Mouse (Mus musculus) ES-Bruce4 (cell line): ENCODE results near the gene Filip1. TPM values are rescaled to one million over a fixed set of nuclear protein-coding genes. Genes with fewer than 3 reads are reported as not detected.
"Not testable (repeated sequence)": the region's sequence is repeated elsewhere in the genome, so short reads cannot be mapped to it uniquely, and the experiment has no call there.

Experiments
- H3K27ac ChIP-seq: 2 replicates; pipeline ENCODE4 v1.5.1; 2012; ENCODE audit warnings: low read length, inconsistent platforms; ENCODE audit not compliant: insufficient read depth
- H3K27me3 ChIP-seq: 2 replicates; pipeline ENCODE4 v1.6.1; 2012; ENCODE audit warnings: mild to moderate bottlenecking, low read length, inconsistent platforms; ENCODE audit not compliant: control insufficient read depth, poor library complexity, insufficient read depth, severe bottlenecking
- H3K36me3 ChIP-seq: 2 replicates; pipeline ENCODE4 v1.6.1; 2012; ENCODE audit warnings: inconsistent platforms, mild to moderate bottlenecking, low read length, moderate library complexity; ENCODE audit not compliant: control insufficient read depth, poor library complexity, insufficient read depth, severe bottlenecking
- H3K4me1 ChIP-seq: one replicate; pipeline ENCODE4 v1.8.1; 2011; ENCODE audit warnings: low read length; ENCODE audit not compliant: control insufficient read depth, insufficient read depth
- H3K4me3 ChIP-seq: 2 replicates; pipeline ENCODE4 v1.5.1; 2011; ENCODE audit warnings: low read depth, mild to moderate bottlenecking, low read length
- H3K9ac ChIP-seq: 2 replicates; pipeline ENCODE4 v1.6.1; 2012; ENCODE audit warnings: low read depth, mild to moderate bottlenecking, inconsistent platforms; ENCODE audit not compliant: poor library complexity, severe bottlenecking
- H3K9me3 ChIP-seq: replicated peaks from 2 replicates; pipeline ENCODE4 v1.6.1; 2012; ENCODE audit warnings: mild to moderate bottlenecking, low read length, inconsistent platforms; ENCODE audit not compliant: control insufficient read depth, poor library complexity, insufficient read depth, severe bottlenecking
- CTCF ChIP-seq: IDR thresholded peaks from one replicate; pipeline ENCODE4 v1.8.1; 2011; ENCODE audit warnings: low read depth, low read length
- EP300 ChIP-seq: IDR thresholded peaks from 2 replicates; pipeline ENCODE4 v1.6.1; 2011; ENCODE audit warnings: low read depth, low read length; ENCODE audit not compliant: insufficient read depth
- POLR2A ChIP-seq: IDR thresholded peaks from one replicate; pipeline ENCODE4 v1.8.1; 2011; ENCODE audit warnings: low read length; ENCODE audit not compliant: insufficient read depth
- polyA plus RNA-seq: library from polyadenylated mRNA; stranded (reverse); fragments of >200 nt; gene quantifications from 2 replicates; pipeline ENCODE4 v1.2.4, GENCODE M21; 2011; ENCODE audit warnings: low read depth; ENCODE audit not compliant: missing spikeins, insufficient read depth, insufficient read length

Gene Filip1
- not detected in 2 replicates for polyA plus RNA-seq

DNA sequence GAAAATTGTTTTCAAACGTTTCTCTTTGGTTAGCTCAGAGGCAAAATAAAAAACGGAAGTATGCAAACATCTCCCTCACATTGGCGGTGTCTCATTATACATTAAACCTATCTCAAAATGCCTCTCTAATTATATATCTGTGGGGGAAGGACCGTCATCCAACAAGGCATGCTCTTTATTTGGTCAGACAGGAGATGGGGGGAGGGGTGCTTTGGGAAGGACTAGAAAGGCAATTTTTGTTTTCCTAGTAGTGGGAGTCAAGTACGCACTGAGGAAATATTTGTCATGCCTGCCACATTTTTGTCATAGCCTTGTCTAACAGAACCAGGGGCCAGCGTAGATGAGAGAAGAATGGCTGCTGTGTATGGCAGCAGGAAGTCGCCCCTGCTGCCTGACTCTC is at the start of gene Filip1:
TSS of gene Filip1 (minus strand) at position 101 of the 400 bp plus-strand sequence.
- no peaks in the 10 kb centered on the region for H3K36me3 ChIP-seq
- no peak within 1 kb of the TSS for H3K4me3 ChIP-seq
- no peaks in the 10 kb centered on the region for H3K27me3 ChIP-seq
- H3K27ac ChIP-seq: no peak within 1 kb of the TSS
- H3K9ac ChIP-seq: no peak within 1 kb of the TSS
- TF ChIP-seq POLR2A (no peak), EP300 (no peak), CTCF (no peak)
- no peaks in the 10 kb centered on the region for H3K4me1 ChIP-seq
- H3K9me3 ChIP-seq: no peaks in the 10 kb centered on the region

DNA sequence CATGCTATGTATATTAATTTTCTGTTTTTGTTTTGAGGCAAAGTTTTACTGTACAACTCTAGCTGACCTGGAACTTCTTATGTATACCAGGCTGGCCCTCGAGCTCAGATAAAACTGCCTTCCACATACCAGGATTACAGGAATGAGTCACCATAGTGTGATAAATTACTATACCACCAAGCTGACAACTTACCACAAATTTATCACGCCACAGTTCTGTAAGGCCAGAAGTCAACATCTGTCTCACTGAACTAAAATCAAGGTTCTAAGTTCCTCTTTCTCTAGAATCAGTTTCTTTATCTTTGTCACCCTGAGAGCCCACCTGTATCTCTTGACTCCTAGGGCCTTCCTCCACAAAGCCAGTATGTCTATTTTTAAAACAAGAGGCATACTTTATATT is 45.0 kb upstream of the Filip1 start:
- Histone ChIP-seq H3K9me3 (peaks cover 9% of the 10 kb centered on the region; the same call in 1 of the 2 replicates), H3K27ac (no peak overlapping the region), H3K27me3 (no peaks in the 10 kb centered on the region), H3K9ac (no peak overlapping the region), H3K4me3 (no peak overlapping the region), H3K36me3 (no peaks in the 10 kb centered on the region), H3K4me1 (no peaks in the 10 kb centered on the region)
- TF ChIP-seq POLR2A (no peak), CTCF (no peak), EP300 (no peak)

DNA sequence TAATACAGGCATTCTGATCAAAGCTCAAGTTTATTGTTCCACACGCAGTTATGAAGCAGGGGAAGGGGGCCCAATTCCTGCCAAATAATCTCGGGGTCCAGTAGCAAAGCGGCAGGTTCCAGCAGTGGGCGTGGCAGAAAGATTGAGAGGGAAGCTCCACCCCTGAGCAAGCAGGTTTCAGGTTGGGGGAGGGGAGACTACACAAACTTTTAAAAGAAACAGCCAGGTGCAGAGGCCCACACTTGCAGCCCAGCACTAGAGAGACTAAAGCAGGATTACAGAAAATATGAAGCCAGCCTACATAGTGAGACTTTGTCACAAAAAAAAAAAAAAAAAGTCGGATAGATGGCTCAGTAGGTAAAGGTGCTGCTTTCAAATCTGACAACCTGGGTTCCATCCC is 40.3 kb upstream of the Filip1 start:
- Histone ChIP-seq H3K27ac (no peak overlapping the region), H3K9ac (no peak overlapping the region), H3K9me3 (peaks cover 12% of the 10 kb centered on the region), H3K4me3 (no peak overlapping the region), H3K36me3 (no peaks in the 10 kb centered on the region), H3K4me1 (no peaks in the 10 kb centered on the region), H3K27me3 (no peaks in the 10 kb centered on the region)
- TF ChIP-seq EP300 (no peak), CTCF (no peak), POLR2A (no peak)

DNA sequence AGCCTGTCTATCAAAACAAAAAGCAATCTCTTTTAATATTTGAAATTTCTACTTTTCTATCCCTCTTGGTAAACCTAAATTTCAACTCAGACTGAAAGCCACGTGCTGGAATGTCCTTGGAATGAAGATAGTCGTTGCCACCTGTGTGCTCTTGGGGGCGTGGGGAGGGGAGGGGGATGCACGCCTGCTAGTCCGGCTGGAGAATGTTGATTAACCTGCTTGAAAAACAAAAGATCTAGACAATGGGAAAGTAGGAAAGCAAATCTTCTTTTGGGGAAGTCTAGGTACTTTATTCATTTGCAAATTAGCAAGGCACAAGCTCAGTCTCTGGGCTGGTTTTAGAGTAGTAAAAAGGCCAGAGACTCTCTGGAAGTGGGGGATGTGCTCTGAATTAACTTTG is 36.6 kb upstream of the Filip1 start:
- H3K27me3 ChIP-seq, H3K36me3 ChIP-seq, H3K9ac ChIP-seq, H3K4me1 ChIP-seq, H3K4me3 ChIP-seq: not testable (repeated sequence)
- peaks cover 39% of the 10 kb centered on the region for H3K9me3 ChIP-seq
- 0 out of 2 replicates have a peak overlapping the region, but pooled peaks have one; percentile 9 for H3K27ac ChIP-seq

DNA sequence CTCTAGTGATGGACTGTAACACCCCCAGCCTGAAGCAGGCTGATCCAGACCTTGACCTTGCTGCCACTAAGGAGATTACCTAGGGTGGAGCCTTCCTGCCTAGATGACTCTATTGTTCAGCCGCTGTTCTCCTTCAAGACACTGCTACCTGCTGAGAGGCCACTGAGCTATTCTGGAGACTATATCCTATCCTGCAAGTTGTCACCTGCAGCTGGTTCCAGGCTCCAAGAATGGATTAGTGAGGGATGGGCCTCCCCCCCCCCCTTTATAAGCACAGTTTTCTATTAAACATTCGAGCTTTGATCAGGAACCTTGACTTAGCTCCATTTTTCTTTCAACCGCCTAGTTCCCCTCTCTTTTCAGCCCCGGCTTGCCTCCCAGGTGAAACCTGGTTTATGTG is 31.6 kb upstream of the Filip1 start:
- not testable (repeated sequence) for H3K27ac ChIP-seq, H3K27me3 ChIP-seq, H3K36me3 ChIP-seq, H3K9ac ChIP-seq, H3K4me3 ChIP-seq, H3K4me1 ChIP-seq
- H3K9me3 ChIP-seq: peaks cover 42% of the 10 kb centered on the region

DNA sequence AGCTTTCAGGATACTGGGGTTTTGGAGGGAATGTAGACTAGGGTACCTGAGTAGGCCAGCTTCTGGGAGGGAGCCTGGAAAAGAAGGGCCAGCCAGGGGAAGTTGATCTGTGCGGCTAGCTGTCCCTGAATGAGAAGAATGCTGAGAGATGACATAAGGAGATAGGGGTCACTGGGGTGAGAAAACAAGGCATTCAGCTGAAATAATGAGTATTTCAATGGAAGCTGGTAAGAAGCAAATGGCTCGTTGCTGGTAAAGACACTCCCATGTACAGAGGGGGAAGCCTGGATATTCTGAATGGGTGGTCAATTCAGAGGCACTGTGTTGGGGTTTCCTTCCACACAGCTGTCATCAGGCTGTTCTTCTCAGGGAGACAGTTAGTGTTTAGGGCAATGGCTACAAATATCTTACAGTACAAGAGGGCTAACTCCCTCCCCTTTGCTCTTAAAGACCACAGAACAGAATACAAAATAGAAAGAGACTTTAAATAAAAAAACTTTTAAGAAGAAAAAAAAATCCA is 26.7 kb upstream of the Filip1 start:
- Histone ChIP-seq H3K27ac (no peak overlapping the region), H3K36me3 (no peaks in the 10 kb centered on the region), H3K27me3 (no peaks in the 10 kb centered on the region), H3K4me1 (no peaks in the 10 kb centered on the region), H3K9me3 (peaks cover 24% of the 10 kb centered on the region), H3K9ac (no peak overlapping the region), H3K4me3 (no peak overlapping the region)
- TF ChIP-seq POLR2A: no peak
- no peak for TF ChIP-seq CTCF
- no peak for TF ChIP-seq EP300
